Mouse (Mus musculus) embryonic fibroblast, embryonic 13.5 days (primary cell): Measurements from ENCODE around the gene Kat7.

Experiments
- CTCF ChIP-seq: IDR thresholded peaks from 2 replicates; pipeline ENCODE4 v1.5.1; 2011; ENCODE audit warnings: mild to moderate bottlenecking, control low read depth, low read length, moderate library complexity, borderline replicate concordance; ENCODE audit not compliant: insufficient read depth
- POLR2A ChIP-seq: IDR thresholded peaks from 2 replicates; pipeline ENCODE4 v1.6.1; 2011; ENCODE audit warnings: low read depth, mild to moderate bottlenecking, control low read depth, low read length, moderate library complexity

GRCm38 (mm10) chr11:95247065-95247464 is 63.0 kb downstream of the Kat7 start:
- TF ChIP-seq CTCF, result no peak
- TF ChIP-seq POLR2A, result no peak
